Mouse (Mus musculus) small intestine, adult 2 months (tissue): Measurements from ENCODE around the gene Epb41l4b.

Source experiments
- CTCF ChIP-seq: fragments of 200-500 bp; IDR thresholded peaks from 2 replicates; pipeline ENCODE4 v1.5.1; 2012; ENCODE audit warnings: low read depth, mild to moderate bottlenecking, control low read depth, inconsistent platforms, low read length, moderate library complexity, mixed read lengths; ENCODE audit not compliant: insufficient replicate concordance, insufficient read length; ENCODE audit errors: extremely low read depth
- POLR2A ChIP-seq: fragments of 200-500 bp; IDR thresholded peaks from 2 replicates; pipeline ENCODE4 v1.6.1; 2012; ENCODE audit warnings: low read depth, mild to moderate bottlenecking, control low read depth, inconsistent platforms, low read length, moderate library complexity

DNA sequence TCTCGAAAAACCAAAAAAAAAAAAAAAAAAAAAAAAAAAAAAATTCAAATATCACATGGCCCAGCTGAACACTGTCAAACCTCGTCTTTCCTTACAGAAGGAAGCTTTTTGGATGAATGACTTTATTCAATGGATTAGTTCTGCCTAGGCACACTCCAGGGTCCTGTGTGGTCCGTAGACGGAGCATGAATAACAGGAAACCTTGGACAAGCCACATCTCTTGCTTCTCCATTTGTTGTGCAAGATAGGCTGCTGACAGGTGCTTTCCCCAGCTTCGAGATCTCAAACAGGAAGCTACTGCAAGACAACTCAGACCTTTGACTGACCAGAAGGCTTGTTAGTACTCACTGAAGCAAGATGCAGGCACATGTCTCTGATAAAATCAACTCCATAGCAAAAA lies 39.4 kb downstream of the Epb41l4b start:
- TF ChIP-seq CTCF = no peak
- no peak for TF ChIP-seq POLR2A
